Mouse (Mus musculus) spleen, adult 2 months (tissue): ENCODE measurements around the gene Ccpg1os.

Experiments used
- CTCF ChIP-seq: fragments of 200-500 bp; IDR thresholded peaks from 2 replicates; pipeline ENCODE4 v1.5.1; 2011; ENCODE audit warnings: mild to moderate bottlenecking, inconsistent platforms; ENCODE audit not compliant: insufficient read depth, insufficient read length, insufficient replicate concordance; ENCODE audit errors: extremely low read depth
- POLR2A ChIP-seq: fragments of 200-500 bp; IDR thresholded peaks from 2 replicates; pipeline ENCODE4 v1.6.1; 2011; ENCODE audit warnings: low read depth, low read length, inconsistent platforms

DNA sequence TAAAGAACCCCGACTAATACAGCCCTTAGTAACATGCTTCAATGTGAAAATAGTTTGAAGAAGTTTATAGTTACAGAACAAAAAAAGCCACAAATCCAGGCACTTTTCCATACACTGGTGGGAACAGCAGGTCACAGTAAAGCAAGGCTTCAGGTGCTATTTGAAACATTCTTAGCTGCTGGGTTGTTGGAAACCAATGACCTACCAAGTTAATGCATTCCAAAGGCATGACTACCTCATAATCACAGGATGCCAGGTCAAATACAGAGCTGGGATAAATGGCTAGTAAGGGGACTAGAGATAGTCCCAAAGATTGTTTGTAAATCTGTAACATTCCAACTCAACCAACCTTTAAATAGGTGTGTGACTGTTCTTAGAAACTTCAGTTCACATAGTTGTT is 9.9 kb downstream of the Ccpg1os start:
- TF ChIP-seq POLR2A (no peak), CTCF (no peak)
